1 mouse cellular context compared by ENCODE assay signal in genomic region chr13:114833351-114833750, GRCm38 (mm10).
TF ChIP-seq lines count a peak whose summit lies in the region.

No protein-coding gene starts in this region.

TF ChIP-seq in CH12.LX, 34 proteins besides CTCF, POLR2A, EP300 and RAD21 (continued from another document):
- no peak for TF ChIP-seq ZKSCAN1 (IDR thresholded peaks at IDR 0.05; ENCODE audit: borderline replicate concordance, low read depth, low read length)
